Mouse (Mus musculus) thymus, adult 18-20 months (tissue): ENCODE data around the gene Cript.
"Not testable (repeated sequence)": the region's sequence is repeated elsewhere in the genome, so short reads cannot be mapped to it uniquely, and the experiment has no call there.

Source experiments
- DNase-seq, 2 experiments: peaks; one replicate each; pipeline ENCODE4 v3.0.0; 2022; ENCODE audit warnings: mixed read lengths in 2 of 2

Gene Cript

DNA sequence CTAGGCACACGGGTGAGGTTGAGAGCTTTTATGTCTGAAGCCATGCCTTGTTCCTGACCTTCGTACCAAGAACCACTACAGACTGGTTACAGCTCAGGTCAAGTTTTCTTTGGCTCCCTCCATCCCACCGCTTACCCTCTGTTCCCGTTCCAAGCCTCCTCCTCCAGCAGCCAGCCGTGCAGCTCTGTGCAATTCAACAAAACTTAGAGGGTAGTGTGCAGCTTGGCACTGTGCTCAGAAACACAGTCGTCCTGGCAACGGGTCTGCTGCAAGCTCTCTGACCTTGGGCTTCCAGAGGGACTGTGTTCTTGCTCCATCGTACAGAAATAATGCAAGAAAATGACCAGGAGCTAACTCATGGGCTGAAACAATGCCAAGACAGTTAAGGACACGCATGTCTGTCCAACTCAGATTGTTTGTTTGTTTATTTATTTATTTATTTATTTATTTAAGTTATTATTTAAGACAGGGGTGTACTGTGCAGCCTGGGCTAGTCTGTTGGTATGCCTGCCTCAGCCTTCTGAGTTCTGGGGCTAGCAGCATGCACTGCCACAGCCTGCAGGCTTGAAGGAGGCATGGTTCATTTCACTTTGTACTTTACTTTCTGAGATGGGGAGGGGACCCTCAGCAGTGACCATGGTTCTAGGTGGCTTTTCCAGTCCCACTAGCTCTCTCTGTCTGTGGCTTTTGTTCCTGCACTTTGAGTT, 25.3 kb downstream of the Cript start:
- DNase-seq: no peak

DNA sequence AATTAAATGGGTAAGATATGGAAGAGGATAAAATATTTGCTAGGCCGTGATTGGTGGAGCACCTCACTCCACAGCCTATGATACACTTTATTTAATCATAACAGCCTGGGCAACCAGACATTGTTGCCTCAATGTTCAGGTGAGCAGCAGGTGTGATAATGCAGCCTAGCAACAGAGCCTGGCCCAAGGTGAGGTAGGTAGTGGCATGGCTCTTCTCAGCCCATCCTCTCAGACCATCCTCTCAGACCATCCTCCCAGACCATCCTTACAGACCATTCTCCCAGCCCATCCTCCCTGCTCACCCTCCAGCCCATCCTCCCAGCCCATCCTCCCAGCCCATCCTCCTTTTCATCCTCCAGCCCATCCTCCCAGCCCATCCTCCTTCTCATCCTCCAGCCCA, 26.3 kb downstream of the Cript start:
- no peak for DNase-seq

DNA sequence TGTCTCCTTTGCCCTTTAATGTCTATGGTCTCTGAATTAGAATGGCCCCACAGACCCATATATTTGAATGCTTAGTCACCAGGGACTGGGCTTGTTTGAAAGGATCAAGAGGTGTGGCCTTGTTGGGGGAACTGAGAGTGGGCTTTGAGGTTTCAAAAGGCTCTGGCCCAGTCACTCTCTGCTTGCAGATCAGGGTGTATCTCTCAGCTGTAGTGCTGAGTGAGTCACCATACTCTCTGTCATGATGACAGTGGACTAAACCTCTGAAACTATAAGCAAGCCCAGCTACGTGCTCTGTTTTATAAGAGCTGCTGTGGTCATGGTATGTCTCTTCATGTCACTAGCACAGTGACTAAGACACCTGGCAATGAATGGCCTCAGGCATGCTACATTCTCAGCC, 27.1 kb downstream of the Cript start:
- DNase-seq: no peak

DNA sequence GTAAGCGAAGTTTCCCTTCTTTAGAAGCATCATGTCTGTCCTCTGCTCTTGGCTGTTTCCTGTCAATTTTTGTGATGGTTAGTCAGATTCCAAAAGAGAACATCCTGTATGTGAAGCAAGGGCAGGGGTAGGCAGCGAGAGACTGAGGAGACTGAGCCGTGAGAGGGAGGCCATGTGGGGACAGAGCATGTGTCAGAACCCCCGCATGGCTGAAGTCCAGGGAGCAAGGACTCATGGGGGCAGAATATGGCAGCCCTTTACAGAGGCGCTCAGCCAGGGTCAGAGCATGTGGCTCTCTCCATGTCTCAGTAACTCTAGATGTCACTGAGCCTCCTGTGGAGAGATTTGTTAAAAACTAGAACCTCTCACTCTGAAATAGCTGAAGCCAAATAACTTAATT, 28.6 kb downstream of the Cript start:
- DNase-seq: no peak

DNA sequence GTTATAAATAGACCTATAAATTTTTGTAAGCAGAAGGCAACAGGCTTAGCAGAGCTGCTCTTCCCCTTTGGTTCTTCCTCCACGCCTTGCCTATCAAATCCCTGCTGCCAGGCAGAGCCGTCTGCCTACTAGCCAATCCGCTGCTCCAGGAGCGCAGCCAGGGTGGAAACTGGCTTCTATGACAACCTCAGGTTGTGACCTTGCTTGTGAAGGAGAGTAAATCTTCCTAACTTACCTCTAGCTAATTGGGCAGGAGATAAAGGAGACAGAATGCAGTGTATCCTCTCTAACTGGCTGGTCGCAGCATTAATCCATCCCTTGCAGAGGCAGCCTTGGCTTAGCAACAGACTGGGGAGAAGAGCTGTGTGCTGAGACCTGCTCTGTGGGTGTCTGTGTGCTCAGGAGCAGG, 29.7 kb downstream of the Cript start:
- no peak for DNase-seq

DNA sequence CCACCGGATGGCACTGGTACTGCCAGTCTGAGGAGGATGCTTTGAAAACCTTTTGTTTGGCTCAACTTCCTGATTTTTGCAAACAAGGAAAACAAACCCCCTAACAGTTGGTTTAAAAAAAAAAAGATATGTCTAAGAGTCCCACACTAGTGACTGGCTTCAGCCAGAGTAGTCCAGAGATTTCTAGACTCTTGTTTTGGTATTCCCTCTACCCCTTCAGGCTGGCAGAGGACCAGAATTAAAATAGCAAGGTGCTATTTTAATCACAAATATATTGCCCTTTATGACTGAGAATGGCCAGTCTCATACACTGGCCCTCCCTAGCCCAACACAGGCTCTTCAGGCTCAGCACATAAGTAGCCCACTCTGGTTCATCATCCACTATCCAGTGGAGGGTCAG, 30.3 kb downstream of the Cript start:
- no peak for DNase-seq

DNA sequence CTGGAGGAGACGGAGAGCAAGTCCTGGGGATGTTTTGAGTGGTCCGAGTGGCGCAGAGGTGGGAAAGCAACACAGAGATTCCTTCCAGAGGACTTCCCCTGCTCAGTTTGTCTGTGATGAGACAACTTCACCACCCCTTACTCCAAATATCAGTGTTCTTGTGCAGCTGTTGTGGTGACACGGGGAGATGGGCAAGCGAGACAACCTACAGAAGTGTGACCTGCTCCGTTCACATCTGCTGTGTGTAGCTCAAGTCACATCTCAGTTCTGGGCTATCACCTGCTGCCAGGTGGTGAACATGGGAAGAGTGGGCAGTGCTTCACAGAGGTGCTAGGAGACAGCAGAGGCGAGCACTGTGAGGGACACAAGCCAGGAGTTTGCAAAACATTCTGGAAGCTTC, 31.4 kb downstream of the Cript start:
- DNase-seq: no peak

DNA sequence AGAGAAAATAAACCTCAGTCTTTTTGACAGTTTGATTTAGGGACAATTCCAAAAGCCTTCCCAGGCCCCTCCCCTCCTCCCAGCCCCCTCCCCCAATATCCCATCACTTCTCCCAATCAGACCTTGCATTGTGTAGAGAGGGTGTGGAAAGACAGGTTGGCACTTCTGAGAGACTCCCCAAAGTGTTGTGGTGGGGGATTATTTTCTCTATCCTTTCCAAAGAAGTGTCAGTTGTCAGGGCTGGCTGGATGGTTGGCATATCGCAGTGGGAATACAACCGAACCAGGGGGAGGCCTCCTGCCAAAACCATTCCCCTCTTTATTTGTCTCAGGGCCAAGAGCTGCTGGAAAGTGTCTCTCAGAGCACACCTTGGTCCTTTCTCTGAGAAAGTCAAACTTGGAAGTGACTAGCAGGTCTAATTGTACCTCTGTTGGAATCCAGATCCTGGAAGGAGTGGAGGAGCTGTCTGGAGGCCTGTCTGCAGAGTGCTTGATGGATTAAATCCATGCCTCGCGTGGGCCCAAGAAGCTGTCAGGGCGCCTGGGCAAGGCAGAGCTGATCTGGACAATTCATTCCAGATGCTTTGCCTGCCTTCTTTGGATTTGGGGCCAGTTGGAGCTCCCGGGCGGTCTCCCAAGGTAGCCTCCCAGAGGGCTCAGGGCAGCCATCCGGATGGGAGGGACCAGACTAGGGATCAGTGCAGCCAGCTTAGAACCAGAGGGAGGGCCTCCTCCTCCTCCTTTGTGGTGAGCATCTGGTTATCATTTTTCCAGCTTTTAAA, 32.3 kb downstream of the Cript start:
- no peak for DNase-seq

DNA sequence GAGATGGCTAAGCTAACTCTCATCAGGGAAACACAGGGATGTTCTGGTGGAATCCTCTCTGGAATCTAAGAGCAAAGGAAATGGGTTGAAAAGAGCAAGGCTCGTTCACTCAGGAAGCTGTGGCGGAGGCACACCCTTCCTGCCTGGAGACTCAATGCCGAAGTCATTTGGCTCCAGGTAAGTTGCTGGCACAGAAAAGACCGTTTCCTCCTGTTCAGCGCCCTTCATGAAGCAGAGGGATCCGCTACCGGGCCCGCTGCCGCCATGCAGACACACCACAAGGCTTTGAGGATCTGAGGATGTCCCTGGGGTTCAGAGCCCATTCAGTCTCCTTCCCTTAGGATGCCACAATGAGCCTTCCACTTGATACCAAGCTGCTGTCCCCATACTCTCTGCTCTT, 37.3 kb downstream of the Cript start:
- no peak for DNase-seq

DNA sequence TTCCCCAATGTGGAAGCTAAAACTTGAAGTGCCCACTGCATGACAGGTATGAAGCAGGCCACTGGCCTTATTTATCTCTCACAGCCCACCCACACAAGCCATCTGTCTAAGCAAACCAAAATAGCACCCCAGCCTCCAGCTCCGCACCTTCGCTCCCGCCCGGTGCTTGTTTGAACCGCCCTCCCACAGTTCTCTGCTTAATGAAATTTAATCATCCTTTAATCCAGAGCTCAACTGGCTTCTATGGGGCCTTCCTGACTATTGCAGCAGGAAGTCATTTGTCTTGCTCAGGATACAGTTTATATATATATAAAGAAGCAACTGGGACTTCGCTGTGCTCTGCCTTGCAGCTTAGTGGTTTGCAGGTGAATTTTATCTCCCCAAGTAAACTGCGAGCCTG, 38.1 kb downstream of the Cript start:
- DNase-seq: no peak

DNA sequence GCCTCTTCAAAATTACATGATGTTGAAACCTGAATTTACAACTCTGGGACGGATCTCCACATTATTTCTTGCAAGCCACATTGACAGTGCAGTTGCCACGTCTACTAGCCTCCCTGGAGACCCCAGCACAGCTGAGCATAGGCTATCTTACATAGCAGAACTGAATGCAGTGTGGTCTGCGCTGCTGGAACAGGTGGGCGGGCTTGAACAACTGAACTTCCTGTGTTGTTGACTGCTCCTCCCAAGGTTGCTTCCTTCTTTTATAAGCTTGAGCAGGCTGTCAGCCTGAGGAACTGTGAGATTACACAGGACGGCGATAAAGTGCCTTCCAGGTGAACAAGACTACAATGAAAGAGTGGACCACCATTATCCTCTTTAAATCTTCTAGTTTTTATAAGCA, 38.6 kb downstream of the Cript start:
- DNase-seq: no peak

DNA sequence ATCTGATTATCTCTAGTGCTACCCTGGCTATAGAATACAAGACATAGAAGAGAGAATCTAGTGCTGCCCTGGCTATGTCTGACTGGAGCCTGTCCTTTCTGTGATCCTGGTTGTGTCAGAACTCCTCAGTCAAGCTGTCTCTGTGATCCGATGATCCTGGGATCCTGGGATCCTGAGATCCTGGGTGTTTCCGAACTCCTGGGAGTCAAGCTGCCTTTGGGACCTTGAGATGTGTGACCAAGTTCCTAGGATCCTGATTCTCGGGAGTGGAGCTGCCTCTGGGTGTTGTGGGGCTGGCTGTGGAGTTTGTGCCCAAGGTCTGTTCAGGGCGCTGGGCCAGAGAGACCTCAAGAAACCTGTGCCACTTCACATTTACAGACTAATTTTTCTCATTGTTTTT, 43.6 kb downstream of the Cript start:
- DNase-seq: no peak

DNA sequence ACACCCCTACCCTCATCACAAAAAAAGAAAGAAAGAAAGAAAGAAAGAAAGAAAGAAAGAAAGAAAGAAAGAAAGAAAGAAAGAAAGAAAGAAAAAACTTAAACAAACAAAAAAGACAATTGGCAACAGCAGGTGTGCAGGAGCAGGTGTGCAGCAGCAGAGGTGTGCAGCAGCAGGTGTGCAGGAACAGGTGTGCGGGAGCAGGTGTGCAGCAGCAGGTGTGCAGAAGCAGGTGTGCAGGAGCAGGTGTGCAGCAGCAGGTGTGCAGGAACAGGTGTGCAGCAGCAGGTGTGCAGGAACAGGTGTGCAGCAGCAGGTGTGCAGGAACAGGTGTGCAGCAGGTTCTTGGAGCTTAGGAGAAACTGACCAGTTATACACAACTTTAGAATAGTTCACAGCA, 46.8 kb downstream of the Cript start:
- DNase-seq: not testable (repeated sequence)

DNA sequence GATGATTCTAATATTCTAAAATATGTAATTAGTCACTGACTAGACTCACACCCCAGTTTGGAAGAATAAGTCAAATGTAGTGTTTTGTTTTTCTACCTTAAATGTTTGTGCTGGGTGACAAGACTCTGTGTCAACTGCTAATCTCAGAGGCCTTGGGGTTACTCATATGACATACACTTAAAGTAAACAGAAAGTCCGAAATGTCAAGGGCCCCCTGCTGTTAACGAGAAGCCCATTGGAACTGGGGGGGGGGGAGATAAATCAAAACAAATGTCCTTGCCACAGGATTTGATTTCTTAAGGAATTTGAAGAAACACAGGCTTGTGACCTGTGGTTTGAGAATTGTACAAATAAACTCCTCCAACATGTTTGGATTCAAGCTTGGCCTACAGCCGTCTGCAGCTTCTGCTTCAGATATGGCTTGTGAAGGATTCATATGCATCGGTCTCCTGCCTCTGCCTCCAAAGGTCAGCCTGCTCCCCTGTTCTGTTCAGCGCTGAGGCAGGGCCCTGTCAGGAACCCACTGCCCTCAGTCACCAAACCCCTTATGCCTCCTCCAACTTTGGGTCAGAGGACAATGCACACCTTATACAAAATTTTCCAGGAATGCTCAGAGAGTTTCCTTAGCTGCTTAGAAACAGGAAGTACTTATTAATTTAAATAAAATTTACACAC, 47.6 kb downstream of the Cript start:
- DNase-seq: no peak

DNA sequence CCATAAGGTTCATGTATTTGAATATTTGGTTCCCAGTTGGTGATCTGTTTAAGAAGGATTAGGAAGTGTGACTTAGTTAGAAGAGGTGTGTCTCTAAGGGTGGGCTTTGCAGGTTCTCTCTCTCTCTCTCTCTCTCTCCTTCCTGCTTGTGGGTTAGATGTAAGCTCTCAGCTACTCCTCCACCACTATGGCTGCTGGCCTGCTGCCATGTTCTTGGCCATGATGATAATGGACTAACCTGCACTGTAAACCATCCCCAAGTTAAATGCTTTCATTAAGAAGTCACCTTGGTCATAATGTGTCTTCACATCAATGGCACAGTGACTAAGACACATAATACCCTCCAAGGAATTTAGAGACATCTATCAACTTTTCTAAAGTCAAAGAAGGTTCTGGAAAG, 48.1 kb downstream of the Cript start:
- DNase-seq: no peak

DNA sequence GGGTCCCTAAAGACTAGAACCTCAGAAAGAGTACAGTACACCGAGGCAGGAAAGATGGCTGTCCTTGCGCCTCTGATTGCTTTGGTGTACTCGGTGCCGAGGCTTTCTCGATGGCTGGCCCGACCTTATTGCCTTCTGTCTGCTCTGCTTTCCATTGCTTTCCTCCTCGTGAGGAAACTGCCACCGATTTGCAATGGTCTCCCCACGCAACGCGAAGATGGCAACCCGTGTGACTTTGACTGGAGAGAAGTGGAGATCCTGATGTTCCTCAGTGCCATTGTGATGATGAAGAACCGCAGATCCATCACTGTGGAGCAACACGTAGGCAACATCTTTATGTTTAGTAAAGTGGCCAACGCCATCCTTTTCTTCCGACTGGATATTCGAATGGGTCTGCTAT, 52.9 kb downstream of the Cript start:
- DNase-seq: not testable (repeated sequence)

DNA sequence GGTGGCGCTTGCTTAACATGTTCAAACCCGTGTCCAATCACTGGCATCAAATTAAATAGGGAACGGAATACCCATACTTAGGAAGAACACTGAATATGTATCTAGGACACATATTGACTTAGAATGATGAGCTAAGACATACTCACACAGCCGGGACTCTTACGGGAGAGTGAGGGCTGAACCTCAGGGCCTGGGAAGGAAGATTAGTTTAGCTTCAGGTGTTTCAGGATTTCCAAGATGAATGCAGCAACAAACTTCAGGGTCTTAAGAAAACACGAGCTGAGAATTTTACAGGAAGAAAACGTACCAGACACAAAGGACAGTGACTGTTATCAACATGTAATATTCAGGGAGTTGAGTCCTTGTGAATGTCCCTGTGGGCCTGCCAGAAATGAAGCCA, 55.4 kb downstream of the Cript start:
- no peak for DNase-seq

DNA sequence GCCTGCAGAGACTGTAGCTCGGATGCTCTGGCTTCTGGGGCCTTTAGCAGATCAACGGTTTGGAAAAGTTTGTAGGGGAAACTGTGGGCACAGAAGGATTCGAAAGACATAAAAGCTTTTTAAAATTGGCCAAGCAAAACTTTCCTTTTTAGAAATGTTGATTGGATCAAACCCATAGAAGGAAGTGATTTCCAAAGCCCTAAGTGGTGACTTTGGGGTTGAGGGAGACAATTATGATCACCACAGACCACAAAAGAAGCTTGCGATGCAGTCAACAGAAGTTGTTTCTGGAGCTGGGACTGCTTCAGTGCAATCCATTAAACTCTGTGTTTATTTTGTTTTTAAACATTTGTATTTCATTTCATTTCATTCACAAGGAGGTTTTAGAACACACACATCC, 57.2 kb downstream of the Cript start:
- DNase-seq: no peak

DNA sequence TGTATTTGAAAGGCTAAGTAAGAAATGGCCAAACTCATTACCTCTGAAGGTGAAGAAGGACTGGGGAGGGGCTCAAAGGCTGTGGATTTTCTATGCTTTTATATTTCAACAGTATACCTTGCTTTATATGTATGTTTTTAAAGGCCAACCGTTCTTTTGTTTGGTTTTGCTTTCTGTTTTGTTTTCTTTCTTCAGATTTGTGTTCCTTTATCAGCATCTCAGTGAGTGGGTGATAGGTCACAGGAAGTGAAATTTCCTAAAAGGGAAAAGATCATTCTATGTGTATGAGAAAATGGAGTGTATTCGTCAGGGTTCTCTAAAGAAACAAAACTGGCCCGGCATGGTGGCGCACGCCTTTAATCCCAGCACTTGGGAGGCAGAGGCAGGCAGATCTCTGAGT, 58.3 kb downstream of the Cript start:
- no peak for DNase-seq
